Mouse (Mus musculus): Measurements from ENCODE around the gene Npas2.

Gene Npas2

DNA sequence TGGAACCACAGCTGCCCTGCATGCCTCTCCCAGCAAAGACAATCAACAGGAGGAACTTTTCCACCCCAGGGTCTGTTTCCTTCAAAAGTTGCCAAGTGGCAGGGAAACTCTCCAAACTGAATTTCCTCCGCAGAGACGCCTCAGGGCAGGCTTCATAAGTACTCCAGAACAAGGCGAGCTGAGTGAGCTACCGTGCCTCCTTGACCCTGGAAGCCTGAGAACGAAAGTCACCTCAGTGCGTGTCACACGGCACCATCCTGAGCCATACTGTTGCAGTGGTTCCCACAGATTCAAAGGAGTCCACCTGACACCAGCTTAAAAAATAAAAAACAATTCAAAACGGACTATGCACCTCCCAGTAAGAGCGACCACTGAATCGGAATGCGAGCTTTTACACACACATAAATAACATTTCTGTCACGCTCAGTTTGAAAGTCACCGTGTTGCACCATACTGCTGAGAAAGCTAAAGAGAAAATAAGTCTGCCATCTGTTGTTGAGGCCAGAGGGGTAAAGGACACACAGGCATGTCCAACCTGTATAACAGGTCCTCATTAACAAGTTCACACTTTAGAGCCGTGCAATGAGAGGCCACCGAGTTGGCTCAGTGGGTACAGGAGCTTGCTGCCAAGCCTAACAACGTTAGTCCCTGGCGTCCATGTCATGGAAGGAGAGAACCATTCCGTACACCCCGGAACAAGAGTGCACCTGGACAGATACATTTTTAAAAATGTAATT lies 216.7 kb downstream of the Npas2 start:
- peak; percentile 18 for DNase-seq (ENCODE audit: low read depth, low spot score)

All from forelimb bud, embryonic 11.5 days (tissue).